Mouse (Mus musculus) ES-Bruce4 (cell line): ENCODE measurements around the gene Memo1.

Experiments
- CTCF ChIP-seq: IDR thresholded peaks from one replicate; pipeline ENCODE4 v1.8.1; 2011; ENCODE audit warnings: low read depth, low read length
- EP300 ChIP-seq: IDR thresholded peaks from 2 replicates; pipeline ENCODE4 v1.6.1; 2011; ENCODE audit warnings: low read depth, low read length; ENCODE audit not compliant: insufficient read depth

DNA sequence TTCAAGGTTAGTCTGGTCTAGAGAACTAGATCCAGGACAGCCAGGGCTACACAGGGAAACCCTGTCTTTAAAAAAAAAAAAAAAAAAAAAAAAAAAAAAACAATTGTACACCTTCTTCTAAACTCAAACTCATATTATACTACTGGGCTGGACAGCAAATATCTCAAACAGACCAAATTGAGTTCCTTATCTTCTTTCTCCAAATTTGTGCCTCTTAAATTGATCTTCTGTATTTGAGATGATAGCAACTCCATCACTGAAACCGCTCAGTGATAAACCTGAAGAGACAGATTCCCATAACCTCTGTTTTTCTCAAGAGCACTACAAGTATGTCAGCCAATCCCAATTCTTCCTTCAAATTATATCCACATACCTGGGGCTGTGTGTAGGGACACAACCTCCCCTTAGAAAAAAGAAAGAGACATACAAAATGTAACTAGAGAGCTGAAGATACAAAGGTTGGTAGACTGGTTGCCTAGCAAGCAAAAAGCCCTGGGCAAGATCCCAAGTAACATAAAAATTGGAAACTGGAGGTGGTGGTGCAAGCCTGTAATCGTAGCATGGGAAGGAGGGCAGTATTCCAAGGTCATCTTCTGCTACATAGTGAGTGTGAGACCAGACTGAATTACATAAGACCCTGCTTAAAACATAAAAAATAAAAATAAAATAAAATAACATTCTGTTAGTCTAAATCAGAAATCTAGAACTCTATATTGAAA, 10.8 kb downstream of the Memo1 start:
- TF ChIP-seq EP300: no peak
- no peak for TF ChIP-seq CTCF
